Mouse (Mus musculus) activated CD4-positive, CD25-positive, alpha-beta regulatory T cell, adult 9 weeks (primary cell): ENCODE results near the gene Spata18. TPM values are rescaled to one million over a fixed set of nuclear protein-coding genes. Genes with fewer than 3 reads are reported as not detected.

ENCODE experiments used
- polyA plus RNA-seq: library from polyadenylated mRNA; unstranded; fragments of 100-300 nt; shearing (Covaris generic); gene quantifications from one replicate; pipeline ENCODE4 v1.2.1, GENCODE M21; 2017

The Spata18 gene
- polyA plus RNA-seq, result not detected

DNA sequence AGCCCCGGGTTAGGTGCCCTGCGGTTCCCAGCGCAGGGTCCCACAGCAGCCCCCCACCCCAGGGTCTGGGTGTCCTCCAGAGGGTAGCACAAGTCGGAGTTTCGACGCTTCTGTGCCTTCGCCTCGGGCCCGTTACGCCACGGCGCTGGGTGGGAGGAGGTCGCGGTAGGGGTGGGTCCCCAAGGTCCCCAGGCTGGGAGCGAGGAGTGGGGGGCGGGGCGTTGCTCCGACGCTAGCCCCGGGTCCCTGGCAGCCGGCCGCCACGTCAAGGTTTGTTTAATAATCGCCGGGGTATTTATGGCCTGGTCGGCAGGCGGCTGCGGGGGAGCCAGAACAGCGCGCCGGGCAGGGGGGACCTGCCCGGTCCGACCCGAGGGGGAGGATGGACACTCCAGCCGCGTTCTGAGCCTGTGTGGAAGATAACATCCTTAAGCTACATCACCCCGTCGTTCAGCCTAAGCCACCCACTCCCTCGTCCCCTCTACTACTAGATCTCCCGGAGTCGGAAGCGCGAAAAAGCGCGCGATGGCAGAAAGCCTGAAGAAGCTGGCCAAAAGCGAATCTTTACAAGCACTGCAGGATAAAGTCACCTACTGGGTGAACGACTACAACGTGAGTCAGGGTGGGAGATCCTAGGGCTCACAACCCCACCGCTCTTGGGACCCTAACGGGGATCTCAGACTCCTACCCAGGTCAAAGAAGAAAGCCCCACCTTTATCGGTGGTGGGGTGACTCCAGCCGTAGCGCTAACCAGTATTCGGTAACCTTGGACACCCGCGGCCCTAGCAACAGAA is at the start of gene Spata18:
Gene Spata18 (plus strand): TSS at position 319 of the 794 bp plus-strand sequence.

DNA sequence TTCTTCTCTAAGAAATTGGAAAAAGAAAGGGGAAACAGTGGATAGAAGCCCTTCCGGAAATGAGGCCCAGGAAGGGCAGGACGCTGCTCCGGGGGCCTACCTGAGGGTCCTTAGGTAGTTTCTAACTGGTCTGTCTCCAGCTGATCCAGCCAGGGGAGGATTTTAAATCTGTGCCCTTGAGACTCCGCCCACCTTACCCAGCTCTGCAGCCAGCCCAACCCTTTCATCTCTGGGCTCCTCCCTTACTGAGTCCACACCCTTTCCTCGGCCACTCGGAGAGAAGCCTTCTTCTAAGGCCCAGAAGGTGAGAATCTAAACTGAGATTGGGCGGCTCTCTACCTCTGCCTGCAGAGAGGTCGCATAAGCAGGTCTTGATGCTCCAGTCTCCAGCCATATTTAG is 18.9 kb upstream of the Spata18 start, which contains the start of gene Lrrc66:
Gene Lrrc66 (minus strand): TSS at position 236 of the 400 bp plus-strand sequence.

DNA sequence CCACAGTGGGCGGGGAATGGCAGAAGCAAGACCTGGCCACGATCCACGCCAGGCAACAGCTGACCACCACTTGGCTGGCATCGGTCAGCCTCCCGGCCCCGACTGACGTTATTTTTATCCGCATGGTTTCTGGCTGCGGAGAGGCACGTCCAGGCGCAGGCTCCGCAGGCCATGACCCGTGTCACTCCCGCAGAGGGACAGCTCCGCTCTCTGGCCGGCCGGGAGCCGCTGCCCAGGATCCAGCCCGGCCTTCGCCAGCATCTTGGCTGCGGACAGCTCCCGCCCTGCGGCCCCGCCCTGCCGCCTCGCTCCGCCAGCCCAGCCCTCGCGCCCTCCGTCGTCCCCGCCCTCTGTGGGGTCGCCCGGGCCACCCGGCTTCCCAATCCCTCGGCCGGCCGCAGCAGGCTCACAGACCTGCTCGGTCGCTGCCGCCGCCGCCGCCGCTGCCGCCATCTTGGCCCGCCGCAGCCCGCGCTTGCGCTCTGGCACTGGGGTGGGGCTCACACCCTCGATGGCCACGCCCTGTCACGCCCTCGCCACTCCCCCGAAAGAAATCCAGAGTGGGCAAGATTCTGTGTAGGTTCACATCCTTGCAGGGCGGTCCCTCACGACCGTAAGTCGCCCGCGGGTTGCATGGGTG is 3.8 kb upstream of the Spata18 start, which contains the start of gene Sgcb:
Gene Sgcb (minus strand): TSS at position 530 of the 640 bp plus-strand sequence.

Other genes with a start within 250 kb of the Spata18 start
- not detected for gene Cwh43, start 245.3 kb upstream of the Spata18 start, polyA plus RNA-seq
- gene Dcun1d4, start 170.4 kb upstream of the Spata18 start, polyA plus RNA-seq, result 21.3 TPM
- gene Lrrc66, start 18.9 kb upstream of the Spata18 start, polyA plus RNA-seq, result 0.84 TPM
- 12.7 TPM for gene Sgcb, start 3.6 kb upstream of the Spata18 start, polyA plus RNA-seq